Mouse (Mus musculus) hindbrain, postnatal 0 days (tissue): ENCODE results near the gene Cflar. TPM values are rescaled to one million over a fixed set of nuclear protein-coding genes. Genes with fewer than 3 reads are reported as not detected.
"Not testable (repeated sequence)": the region's sequence is repeated elsewhere in the genome, so short reads cannot be mapped to it uniquely, and the experiment has no call there.

Experiments used
- ATAC-seq: fragments of 200-750 bp; cut with Nextera tagmentation; 2 replicates; pipeline ENCODE4 v1.8.0; 2017; ENCODE audit warnings: mild to moderate bottlenecking, moderate TSS enrichment, moderate library complexity
- DNase-seq: peaks from one replicate; pipeline ENCODE4 v3.0.0-alpha.2; 2015; ENCODE audit warnings: low spot score
- H3K27ac ChIP-seq: fragments of 300-500 bp; sonication (generic); 2 replicates; pipeline ENCODE4 v1.5.1; 2014; ENCODE audit warnings: mild to moderate bottlenecking
- H3K27me3 ChIP-seq: fragments of 300-500 bp; sonication (generic); 2 replicates; pipeline ENCODE4 v1.6.1; 2014; ENCODE audit warnings: low read length, mixed read lengths; ENCODE audit not compliant: insufficient read depth
- H3K36me3 ChIP-seq: fragments of 300-500 bp; sonication (generic); 2 replicates; pipeline ENCODE4 v1.6.1; 2014; ENCODE audit warnings: low read length, mixed read lengths; ENCODE audit not compliant: insufficient read depth
- H3K4me1 ChIP-seq: fragments of 300-500 bp; sonication (generic); 2 replicates; pipeline ENCODE4 v1.6.1; 2014; ENCODE audit warnings: antibody characterized with exemption, low read length, mixed read lengths; ENCODE audit not compliant: insufficient read depth
- H3K4me2 ChIP-seq: fragments of 300-500 bp; sonication (generic); 2 replicates; pipeline ENCODE4 v1.6.1; 2014; ENCODE audit warnings: low read depth, mild to moderate bottlenecking, low read length, moderate library complexity, mixed read lengths
- H3K4me3 ChIP-seq: fragments of 300-500 bp; sonication (generic); 2 replicates; pipeline ENCODE4 v1.5.1; 2014; ENCODE audit warnings: low read length
- H3K9ac ChIP-seq: fragments of 300-500 bp; sonication (generic); replicated peaks from 2 replicates; pipeline ENCODE4 v1.6.1; 2014; ENCODE audit warnings: mild to moderate bottlenecking, low read length, moderate library complexity, mixed read lengths
- H3K9me3 ChIP-seq: fragments of 300-500 bp; sonication (generic); 2 replicates; pipeline ENCODE4 v1.6.1; 2016; ENCODE audit warnings: low read length, mixed read lengths
- CTCF ChIP-seq: IDR thresholded peaks from 2 replicates; pipeline ENCODE4 v1.5.1; 2016; ENCODE audit warnings: antibody characterized with exemption, control low read depth, low read depth
- WGBS: fragments of 180-500 bp; shearing (Covaris S2); extraction: QIAGEN DNeasy Blood & Tissue Kit; methylation state at CpG from one replicate; pipeline ENCODE4 v1.1.7; 2014; 5-methylcytosine and 5-hydroxymethylcytosine counted together
- polyA plus RNA-seq: library from polyadenylated mRNA; unstranded; fragments of >200 nt; fragmentation: Nextera tagmentation; extraction: Ambion mirVana; gene quantifications from 2 replicates; pipeline ENCODE4 v1.2.1, GENCODE M21; 2015
- total RNA-seq: library from RNA; depleted of rRNA; stranded (reverse); fragments of >200 nt; gene quantifications from 2 replicates; pipeline ENCODE4 v1.2.3, GENCODE M21; 2014

Gene Cflar
- total and polyA plus RNA-seq, 2 experiments from 2014 or later: 22.4 to 24.4 TPM

- H3K4me2 ChIP-seq, H3K4me3 ChIP-seq, H3K4me1 ChIP-seq, H3K9ac ChIP-seq, H3K27me3 ChIP-seq, H3K9me3 ChIP-seq, H3K27ac ChIP-seq, ATAC-seq, DNase-seq, H3K36me3 ChIP-seq: not testable (repeated sequence)
- WGBS: 51% methylated on average over 5 of the region's 5 CpGs
- TF ChIP-seq CTCF: 0 out of 2 replicates have a peak, but pooled peaks have one; percentile 14
Observed at GRCm38 (mm10) chr1:58761391-58762275, 50.3 kb downstream of the Cflar start.

DNA sequence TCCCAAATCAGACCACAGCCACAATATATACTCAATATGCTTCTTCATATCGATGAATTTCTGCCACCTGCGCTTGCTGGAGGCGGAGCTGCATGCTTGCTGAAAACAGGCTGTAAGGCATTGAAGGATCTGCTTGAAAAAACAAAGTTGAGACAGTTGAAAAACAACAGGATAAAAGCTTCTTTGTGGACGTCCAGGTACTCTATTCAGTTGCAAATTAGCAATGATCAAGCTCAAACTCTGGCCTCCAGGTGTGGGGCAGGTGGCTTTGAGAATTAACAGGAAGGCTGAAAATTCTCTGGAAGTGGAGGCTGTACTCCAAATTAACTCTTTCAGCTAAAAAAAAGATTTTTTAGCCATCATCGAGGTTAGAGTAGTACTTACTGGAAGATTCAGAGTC is 51.3 kb downstream of the Cflar start:
- Histone ChIP-seq H3K9me3 (no peaks in the 10 kb centered on the region), H3K4me3 (no peak overlapping the region), H3K36me3 (no peaks in the 10 kb centered on the region), H3K4me1 (no peaks in the 10 kb centered on the region), H3K27me3 (no peaks in the 10 kb centered on the region), H3K9ac (no peak overlapping the region), H3K4me2 (no peak overlapping the region), H3K27ac (no peak overlapping the region)
- ATAC-seq: no peak
- no peak for TF ChIP-seq CTCF
- 74% methylated on average over 5 of the region's 5 CpGs for WGBS
- no peak for DNase-seq

- H3K9ac ChIP-seq, H3K9me3 ChIP-seq, H3K36me3 ChIP-seq, H3K4me1 ChIP-seq, DNase-seq, ATAC-seq, H3K27ac ChIP-seq, H3K4me2 ChIP-seq, H3K27me3 ChIP-seq, H3K4me3 ChIP-seq: not testable (repeated sequence)
- WGBS: 64% methylated on average over 4 of the region's 4 CpGs
Observed at GRCm38 (mm10) chr1:58766446-58766845, 55.1 kb downstream of the Cflar start.

GRCm38 (mm10) chr1:58769136-58769535 is 57.8 kb downstream of the Cflar start:
- Histone ChIP-seq H3K4me1 (no peaks in the 10 kb centered on the region), H3K9ac (no peak overlapping the region), H3K4me3 (no peak overlapping the region), H3K36me3 (no peaks in the 10 kb centered on the region), H3K27ac (no peak overlapping the region), H3K27me3 (no peaks in the 10 kb centered on the region), H3K4me2 (no peak overlapping the region), H3K9me3 (no peaks in the 10 kb centered on the region)
- ATAC-seq (no peak), DNase-seq (no peak)
- TF ChIP-seq CTCF: no peak

DNA sequence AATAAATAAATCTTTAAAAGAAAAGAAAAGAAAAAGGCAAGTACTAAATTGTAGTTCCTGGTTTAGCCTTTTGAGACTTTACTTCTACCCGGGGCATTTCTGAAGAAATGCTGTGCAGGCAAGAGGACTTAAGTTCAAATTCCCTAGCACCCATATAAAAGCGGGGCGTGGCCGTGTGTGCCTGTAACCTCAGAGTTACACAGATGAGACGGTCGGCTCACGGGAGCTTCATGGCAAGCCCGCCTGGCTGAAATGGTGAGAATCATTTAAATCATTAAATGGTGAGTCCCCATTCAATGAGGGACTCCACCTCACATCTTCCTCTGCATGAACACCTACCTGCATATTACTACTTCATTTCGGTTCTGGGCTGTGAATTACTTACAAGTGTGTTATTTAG is 58.4 kb downstream of the Cflar start:
- DNase-seq: no peak
- no peak for ATAC-seq
- no peak overlapping the region for H3K4me2 ChIP-seq
- 65% methylated on average over 9 of the region's 9 CpGs for whole genome bisulfite sequencing
- no peak overlapping the region for H3K4me3 ChIP-seq
- H3K27ac ChIP-seq: no peak overlapping the region
- H3K9me3 ChIP-seq: no peaks in the 10 kb centered on the region
- H3K4me1 ChIP-seq: no peaks in the 10 kb centered on the region
- no peaks in the 10 kb centered on the region for H3K27me3 ChIP-seq
- H3K36me3 ChIP-seq: no peaks in the 10 kb centered on the region
- H3K9ac ChIP-seq: no peak overlapping the region
- TF ChIP-seq CTCF: no peak

DNA sequence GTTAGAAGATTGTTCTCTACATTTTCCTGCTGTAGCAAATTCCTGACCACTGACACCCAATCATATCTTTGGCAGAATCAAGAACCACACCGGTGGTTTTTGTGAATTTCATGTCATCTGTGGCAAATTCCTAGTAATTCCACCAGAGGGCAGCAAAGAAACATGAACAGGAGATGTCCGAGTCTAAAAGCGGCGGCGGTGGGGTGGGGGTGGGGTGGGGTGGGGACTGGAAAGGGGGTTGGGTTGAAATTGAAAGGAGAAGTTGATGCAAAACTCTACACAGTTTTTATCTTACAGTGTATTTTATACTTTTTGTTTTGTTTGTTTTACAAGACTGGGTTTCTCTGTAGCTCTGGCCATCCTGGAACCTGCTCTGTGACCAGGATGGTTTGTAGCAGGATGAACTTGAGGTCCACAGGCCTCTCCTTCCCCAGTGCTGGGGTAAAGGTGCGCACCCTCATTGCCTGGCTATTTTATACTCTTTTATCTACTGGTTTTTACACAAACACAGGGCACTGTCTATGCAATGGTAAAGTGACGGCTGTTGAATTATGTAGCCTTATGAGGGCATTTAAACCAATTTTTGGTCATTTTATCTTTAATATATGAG is 58.9 kb downstream of the Cflar start:
- no peak overlapping the region for H3K9ac ChIP-seq
- no peaks in the 10 kb centered on the region for H3K36me3 ChIP-seq
- no peak overlapping the region for H3K4me3 ChIP-seq
- ATAC-seq (peak; percentile 53; the same call in 1 of the 2 replicates), DNase-seq (peak; percentile 82)
- peak; percentile 70 for TF ChIP-seq CTCF
- no peak overlapping the region for H3K4me2 ChIP-seq
- 27% methylated on average over 7 of the region's 7 CpGs for WGBS
- no peak overlapping the region for H3K27ac ChIP-seq
- H3K27me3 ChIP-seq: no peaks in the 10 kb centered on the region
- no peaks in the 10 kb centered on the region for H3K4me1 ChIP-seq
- no peaks in the 10 kb centered on the region for H3K9me3 ChIP-seq

GRCm38 (mm10) chr1:58772084-58772483 is 60.8 kb downstream of the Cflar start:
- H3K4me2 ChIP-seq: no peak overlapping the region
- H3K9me3 ChIP-seq: no peaks in the 10 kb centered on the region
- no peak overlapping the region for H3K4me3 ChIP-seq
- DNase-seq (no peak), ATAC-seq (no peak)
- WGBS: 65% methylated on average over 3 of the region's 3 CpGs
- no peak for TF ChIP-seq CTCF
- H3K27me3 ChIP-seq: no peaks in the 10 kb centered on the region
- no peaks in the 10 kb centered on the region for H3K4me1 ChIP-seq
- no peak overlapping the region for H3K27ac ChIP-seq
- no peaks in the 10 kb centered on the region for H3K36me3 ChIP-seq
- H3K9ac ChIP-seq: no peak overlapping the region
